In the genomic region with DNA sequence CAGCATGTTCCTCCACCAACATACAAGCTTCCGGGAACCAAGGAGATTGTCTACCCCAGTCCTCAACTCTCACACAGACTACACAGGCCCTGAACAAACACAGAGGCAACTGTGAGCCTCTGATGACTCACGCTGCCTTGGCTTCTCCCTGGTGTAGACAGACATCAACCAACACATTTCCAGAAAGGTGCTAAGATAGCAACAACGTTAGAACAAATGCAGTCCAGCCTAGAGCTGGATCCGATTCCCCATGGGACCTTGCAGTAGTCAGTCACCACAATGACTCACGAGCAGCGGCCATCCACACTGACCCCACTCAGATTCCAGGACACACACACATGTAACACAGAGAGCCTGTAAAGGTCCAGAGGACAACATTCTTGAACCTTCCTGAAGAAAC, we compare ENCODE assay signal across 12 mouse cellular contexts. TPM values are rescaled to one million over a fixed set of nuclear protein-coding genes. Genes with fewer than 3 reads are reported as not detected.
DNase-seq lines count a peak whose midpoint lies in the region; ATAC-seq lines count a peak whose summit lies in the region.
"Had no signal": no experiment of that assay in that cellular context is flagged by ENCODE, and none has a peak within 500 bp of the region (broad histone marks: within the 10 kb centered on the region; RNA-seq: fewer than 3 reads in every experiment).

No protein-coding gene starts in this region.

- H3K36me3 ChIP-seq in intestine, embryonic 15.5 days: no peaks in the 10 kb centered on the region
- no peaks in the 10 kb centered on the region for H3K36me3 ChIP-seq in liver, embryonic 11.5 days (ENCODE audit: control insufficient read depth, insufficient read depth, low read length)
- H3K36me3 ChIP-seq: lung, embryonic 15.5 days had no signal

- H3K9me3 ChIP-seq in intestine, embryonic 15.5 days: no peaks in the 10 kb centered on the region
- H3K9me3 ChIP-seq in liver, embryonic 11.5 days (ENCODE audit: control insufficient read depth, low read length): no peaks in the 10 kb centered on the region
- H3K9me3 ChIP-seq: lung, embryonic 15.5 days had no signal

- H3K4me1 ChIP-seq in intestine, embryonic 15.5 days (replicated peaks): peaks cover 18% of the 10 kb centered on the region
- H3K4me1 ChIP-seq in liver, embryonic 11.5 days (replicated peaks; ENCODE audit: control insufficient read depth, insufficient read depth, low read length): peaks cover 11% of the 10 kb centered on the region; the same call in 1 of the 2 replicates

- 61% methylated on average over 6 of the region's 6 CpGs for WGBS in intestine, embryonic 15.5 days
- WGBS in liver, embryonic 11.5 days: 71% methylated on average over 6 of the region's 6 CpGs

- H3K4me3 ChIP-seq in intestine, embryonic 15.5 days (replicated peaks): no peak overlapping the region
- H3K4me3 ChIP-seq in liver, embryonic 11.5 days (ENCODE audit: low read depth, low read length): no peak overlapping the region
- H3K4me3 ChIP-seq: lung, embryonic 15.5 days had no signal

- DNase-seq in frontal cortex, adult 2 months (ENCODE audit: extremely low spot score in 1 of 2, low spot score in 1 of 2): peak; percentile 9 to 60
- DNase-seq in frontal cortex, postnatal 14 days (ENCODE audit: low spot score in 2 of 2): no peak
- peak; percentile 97 for DNase-seq in 3T3-L1 (ENCODE audit: low read depth, low spot score)
- DNase-seq in heart, adult 8-10 months (ENCODE audit: low spot score): peak; percentile 47
- no peak for DNase-seq in gastrocnemius, postnatal 10 days
- no peak for DNase-seq in liver, embryonic 11.5 days (ENCODE audit: low spot score)
- DNase-seq in urinary bladder, postnatal 4 days (ENCODE audit: low spot score in 2 of 2): no peak
- DNase-seq: cerebellum, adult 9-10 months; gastrocnemius, postnatal 25 days; kidney, adult 2 months had no signal

- no peak overlapping the region for H3K4me2 ChIP-seq in intestine, embryonic 15.5 days (replicated peaks)
- H3K4me2 ChIP-seq in liver, embryonic 11.5 days: no peak overlapping the region
- H3K4me2 ChIP-seq: lung, embryonic 15.5 days had no signal

- ATAC-seq in intestine, embryonic 15.5 days: peak; percentile 83
- no peak for ATAC-seq in liver, embryonic 11.5 days (replicated peaks; ENCODE audit: low FRiP score)

- no peak overlapping the region for H3K27ac ChIP-seq in intestine, embryonic 15.5 days
- no peak overlapping the region for H3K27ac ChIP-seq in liver, embryonic 11.5 days (ENCODE audit: low read depth, low read length)
- H3K27ac ChIP-seq: lung, embryonic 15.5 days had no signal

- H3K27me3 ChIP-seq in intestine, embryonic 15.5 days (replicated peaks): no peaks in the 10 kb centered on the region
- H3K27me3 ChIP-seq in liver, embryonic 11.5 days (replicated peaks; ENCODE audit: control insufficient read depth, insufficient read depth, low read length): no peaks in the 10 kb centered on the region
- H3K27me3 ChIP-seq: lung, embryonic 15.5 days had no signal

- H3K9ac ChIP-seq in intestine, embryonic 15.5 days: no peak overlapping the region
- no peak overlapping the region for H3K9ac ChIP-seq in liver, embryonic 11.5 days (ENCODE audit: low read depth, low read length)
- H3K9ac ChIP-seq: lung, embryonic 15.5 days had no signal

RNA-seq across cellular contexts. Expression of a gene that starts 42.5 kb away (rescaled TPM):
- 54.3 and 56.4 TPM in 2 replicates for polyA plus RNA-seq in frontal cortex, adult 2 months (2012; rRNA removed)
- total RNA-seq in heart, adult 8-10 months (2022): 10 to 100 TPM; 11.3 to 16.5 (median 15.2) TPM
- polyA plus RNA-seq in intestine, embryonic 15.5 days (2015; fragmentation: Nextera tagmentation; extraction: Ambion mirVana): 10.1 and 10.2 TPM in 2 replicates
- 1 to 10 TPM; 7.1 to 9.8 TPM for total RNA-seq in gastrocnemius, postnatal 10 days (2021)
- polyA plus RNA-seq in liver, embryonic 11.5 days (2014; fragmentation: Nextera tagmentation; extraction: Ambion mirVana): 4.6 TPM in 2 replicates

Comparison
In these comparisons a context has a peak if more than half of its experiments do, and no peak if none do; other contexts are left out.
1. DNase-seq: peak in frontal cortex, adult 2 months (2 of 2), 3T3-L1 (single experiment) and heart, adult 8-10 months (single experiment); none in frontal cortex, postnatal 14 days (0 of 2), gastrocnemius, postnatal 10 days (single experiment), liver, embryonic 11.5 days (single experiment) and urinary bladder, postnatal 4 days (0 of 2).